10 mouse cellular contexts compared by ENCODE assay signal in the genomic region with DNA sequence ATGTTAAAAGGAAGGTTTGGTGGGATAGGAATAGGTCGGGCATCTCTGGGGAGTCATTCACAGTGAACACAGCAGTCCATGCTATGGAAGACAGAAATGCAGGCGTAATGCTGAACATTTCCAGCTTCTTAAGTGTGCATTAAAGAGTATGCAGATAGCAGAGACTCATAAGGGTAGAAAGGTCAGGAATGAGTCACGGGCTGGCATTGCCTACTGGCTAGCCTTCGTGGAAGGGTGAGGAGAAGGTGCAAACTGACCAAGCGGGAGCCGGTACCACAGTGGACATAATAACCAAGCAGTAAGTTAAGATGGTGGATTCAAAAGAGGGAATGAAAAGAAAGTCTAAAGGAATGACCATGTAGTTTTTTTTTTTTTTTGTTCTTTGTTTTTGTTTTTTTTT.
"Had no signal": no experiment of that assay in that cellular context is flagged by ENCODE, and none has a peak within 500 bp of the region (broad histone marks: within the 10 kb centered on the region; RNA-seq: fewer than 3 reads in every experiment).

No protein-coding gene starts in this region.

- DNase-seq: kidney, adult 9 months; kidney, postnatal 36 days; left cerebral cortex, postnatal 4 days; liver, postnatal 0 days; lung, postnatal 10 days; lung, postnatal 36 days; retina, postnatal 1 day; right cerebral cortex, postnatal 25 days; spleen, adult 18-20 months; thymus, postnatal 25 days had no signal
